Mouse (Mus musculus): ENCODE results near the gene Nceh1.

Gene Nceh1

DNA sequence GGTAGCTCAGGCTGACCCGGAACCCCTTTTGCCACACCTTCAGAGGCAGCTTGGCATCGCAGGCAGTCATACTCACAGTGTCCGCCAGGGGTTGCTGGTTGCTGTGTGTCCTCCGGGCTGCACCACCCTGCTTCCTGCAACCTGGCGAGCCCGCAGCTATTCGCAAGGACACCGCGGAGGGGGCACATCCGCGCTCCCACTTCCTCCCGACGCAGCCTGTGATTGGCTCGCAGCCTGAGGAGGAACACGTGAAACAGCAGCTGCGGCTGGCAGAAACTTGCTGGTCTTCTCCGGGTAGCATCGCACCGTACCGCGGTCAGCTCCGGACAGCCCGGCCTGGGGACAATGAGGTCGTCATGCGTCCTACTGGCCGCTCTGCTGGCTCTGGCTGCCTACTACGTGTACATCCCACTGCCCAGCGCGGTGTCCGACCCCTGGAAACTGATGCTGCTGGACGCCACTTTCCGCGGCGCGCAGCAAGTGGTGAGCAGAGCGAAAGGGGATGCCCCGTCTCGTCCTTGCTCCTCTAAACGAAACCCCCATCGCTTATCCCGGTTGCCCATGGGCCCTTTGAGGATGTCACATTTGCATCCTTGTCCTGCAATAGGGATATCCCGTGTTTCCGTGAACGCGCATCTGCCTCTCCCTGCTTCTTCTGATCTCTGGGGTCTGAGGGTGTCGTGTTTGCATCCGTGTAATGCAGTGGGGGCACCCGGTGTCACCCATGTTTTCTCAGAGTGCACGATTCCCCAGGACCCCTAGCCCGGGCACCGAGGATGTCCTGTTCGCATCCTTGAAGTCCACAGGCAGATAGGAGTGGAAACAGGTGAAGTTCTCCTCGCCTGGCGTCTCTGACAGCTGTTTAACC, at the start of gene Nceh1:
Gene Nceh1, plus strand, starts transcription at position 233 of the 868 bp plus-strand sequence.
- DNase-seq (ENCODE audit: low read depth, low spot score), result peak; percentile 74

DNA sequence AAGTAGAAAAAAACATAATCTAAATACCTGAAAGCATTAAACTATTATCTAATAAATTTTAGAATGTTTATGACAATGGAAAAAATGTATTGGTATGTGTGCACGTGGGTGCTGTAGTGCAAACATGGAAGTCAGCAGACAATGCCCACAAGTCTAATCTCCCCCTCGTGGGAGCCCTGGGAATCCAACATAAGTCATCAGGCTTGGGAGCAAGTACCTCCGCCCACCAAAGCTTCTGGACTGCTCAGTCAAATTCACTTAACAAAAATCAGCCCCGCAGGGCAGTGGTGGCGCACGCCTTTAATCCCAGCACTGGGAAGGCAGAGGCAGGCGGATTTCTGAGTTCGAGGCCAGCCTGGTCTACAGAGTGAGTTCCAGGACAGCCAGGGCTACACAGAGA, 42.7 kb upstream of the Nceh1 start:
- no peak for DNase-seq (ENCODE audit: low read depth, low spot score)

DNA sequence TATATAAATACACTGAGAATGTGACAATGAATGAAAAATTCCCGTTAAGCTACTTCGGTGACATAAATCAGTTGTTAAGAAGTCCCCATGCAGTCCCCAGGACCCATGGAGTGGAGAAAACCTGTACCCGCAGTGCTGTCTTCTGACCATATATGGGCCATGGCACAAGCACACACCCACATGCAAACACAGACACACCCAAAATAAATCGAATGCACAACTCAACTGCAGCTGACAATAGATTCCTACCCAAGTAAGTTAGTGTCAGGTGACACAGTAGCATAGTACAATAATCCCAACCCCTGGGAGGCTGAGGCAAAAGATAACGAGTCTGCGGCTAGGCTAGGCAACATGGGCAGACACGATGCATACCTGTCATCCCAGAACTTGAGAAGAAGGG, 39.2 kb upstream of the Nceh1 start:
- no peak for DNase-seq (ENCODE audit: low read depth, low spot score)

- DNase-seq (ENCODE audit: low read depth, low spot score), result no peak
Measured at GRCm38 (mm10) chr3:27145733-27146132, 37.0 kb upstream of the Nceh1 start.

DNA sequence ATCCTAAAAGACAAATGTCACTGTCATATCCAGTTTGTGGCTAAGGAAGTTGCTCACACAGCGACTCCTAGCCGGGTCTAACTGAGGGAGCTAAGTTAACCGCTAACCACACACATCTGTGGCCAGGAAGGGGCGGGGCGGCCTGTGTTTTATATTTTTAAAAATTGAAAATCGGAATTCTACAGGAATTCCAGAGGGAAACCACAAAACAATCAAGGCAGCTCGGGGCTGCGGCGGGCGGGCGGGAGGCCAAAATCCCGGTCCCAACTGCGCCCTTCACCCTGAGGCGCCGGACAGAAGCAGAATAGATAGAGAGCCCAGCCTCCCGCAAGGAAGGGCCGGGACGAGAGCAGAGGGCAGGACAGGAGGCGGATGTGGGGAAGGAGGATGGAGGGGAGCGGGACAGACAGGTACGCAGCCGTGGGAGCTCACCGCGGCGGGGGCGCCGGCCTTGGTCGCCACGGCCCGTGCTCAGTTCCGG, 29.5 kb upstream of the Nceh1 start:
- DNase-seq (ENCODE audit: low read depth, low spot score), result no peak

GRCm38 (mm10) chr3:27153701-27154209, 29.0 kb upstream of the Nceh1 start, which contains the start of gene Ect2:
Gene Ect2, minus strand, starts transcription at chr3:27153878.
- peak; percentile 97 for DNase-seq (ENCODE audit: low read depth, low spot score)

GRCm38 (mm10) chr3:27154280-27154679, 28.5 kb upstream of the Nceh1 start:
- DNase-seq (ENCODE audit: low read depth, low spot score), result no peak

DNA sequence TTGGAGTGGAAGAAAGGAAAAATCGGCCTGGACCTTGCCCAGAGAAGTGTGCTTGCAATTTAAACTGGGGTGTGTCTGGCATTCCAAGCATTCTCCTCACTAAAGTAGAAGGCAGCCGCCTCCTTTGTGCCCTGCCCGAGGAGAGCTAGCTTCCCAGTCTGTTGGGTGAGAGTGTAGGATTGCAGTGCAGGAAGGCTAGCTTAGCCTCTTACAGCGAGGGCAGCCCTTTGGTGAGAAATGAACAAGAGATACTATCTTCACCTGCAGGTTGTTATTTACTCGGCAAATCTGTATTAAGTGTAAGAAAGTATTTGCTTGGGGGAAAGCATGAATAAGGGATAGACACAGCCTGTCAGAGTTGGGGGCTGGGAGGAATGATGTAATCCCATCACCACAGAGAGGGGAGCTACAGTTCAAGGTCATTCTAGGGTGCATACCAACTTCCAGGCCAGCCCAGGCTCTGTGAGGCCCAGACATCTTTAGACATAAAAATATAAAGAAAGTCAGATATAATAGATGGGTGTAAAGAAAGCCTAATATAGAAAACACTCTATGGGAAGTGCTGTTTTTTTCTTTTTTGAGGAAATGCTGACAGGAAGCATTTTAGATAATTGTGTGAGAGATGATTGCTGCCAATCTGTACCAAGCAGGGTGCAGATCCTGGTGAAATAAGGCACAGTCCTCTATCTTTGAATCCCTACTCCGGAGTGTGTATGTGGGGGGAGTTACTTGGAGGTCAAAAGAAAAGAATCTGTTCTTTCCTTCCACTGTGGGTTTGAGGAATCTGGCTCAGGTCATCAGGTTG, 27.5 kb upstream of the Nceh1 start:
- DNase-seq (ENCODE audit: low read depth, low spot score), result no peak

DNA sequence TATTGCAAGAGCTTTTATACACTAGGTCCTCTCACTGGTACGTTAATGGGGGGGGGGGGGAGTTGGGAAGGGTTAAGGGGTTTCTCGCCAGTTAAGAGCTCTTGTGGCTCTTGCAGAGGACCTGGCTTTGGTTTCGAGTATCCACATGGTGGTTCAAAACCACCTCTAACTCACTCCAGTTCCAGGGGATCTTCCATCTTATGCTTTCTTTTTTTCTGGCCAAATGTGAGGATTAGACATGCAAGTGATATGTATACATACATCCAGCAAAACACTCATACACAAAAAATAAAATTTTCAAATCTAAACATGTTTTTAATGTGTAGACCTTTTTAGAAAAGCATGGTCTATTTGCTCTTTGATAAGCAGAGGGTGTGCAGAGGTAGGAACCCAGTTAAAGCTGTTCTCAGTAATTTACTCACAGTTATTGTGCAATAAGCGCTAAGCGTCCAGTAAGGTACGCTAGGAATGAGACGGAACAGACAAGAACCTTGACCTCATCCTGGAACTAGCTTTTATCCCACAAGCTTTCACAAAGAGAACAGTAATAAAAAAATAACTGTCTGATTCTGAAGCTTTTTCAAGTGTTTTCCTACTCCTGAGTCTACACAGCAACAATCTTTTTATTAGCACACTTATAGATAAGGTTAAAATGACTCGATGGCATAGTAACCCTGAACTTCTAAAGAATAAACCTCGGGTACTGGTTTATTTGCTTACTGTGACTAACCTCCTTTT, 26.7 kb upstream of the Nceh1 start:
- no peak for DNase-seq (ENCODE audit: low read depth, low spot score)

DNA sequence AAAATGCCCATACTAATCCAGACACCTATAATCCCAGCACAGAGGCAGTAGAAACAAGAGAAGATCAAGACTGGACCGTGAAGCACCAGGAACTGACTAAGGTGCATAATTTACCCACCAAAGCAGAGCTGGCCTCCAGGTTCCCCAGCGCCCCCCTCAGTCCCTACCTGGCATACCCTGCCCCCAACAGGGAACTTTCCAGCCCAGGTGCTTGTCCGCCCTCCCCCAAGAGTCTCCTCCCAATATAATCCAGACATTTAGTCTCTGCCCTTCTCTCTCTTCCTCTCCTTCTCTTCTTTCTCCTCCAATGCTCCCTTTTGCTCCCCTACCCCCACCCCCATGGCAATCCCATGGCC, 26.2 kb upstream of the Nceh1 start:
- no peak for DNase-seq (ENCODE audit: low read depth, low spot score)

- no peak for DNase-seq (ENCODE audit: low read depth, low spot score)
Measured at GRCm38 (mm10) chr3:27158910-27159309, 23.9 kb upstream of the Nceh1 start.

DNA sequence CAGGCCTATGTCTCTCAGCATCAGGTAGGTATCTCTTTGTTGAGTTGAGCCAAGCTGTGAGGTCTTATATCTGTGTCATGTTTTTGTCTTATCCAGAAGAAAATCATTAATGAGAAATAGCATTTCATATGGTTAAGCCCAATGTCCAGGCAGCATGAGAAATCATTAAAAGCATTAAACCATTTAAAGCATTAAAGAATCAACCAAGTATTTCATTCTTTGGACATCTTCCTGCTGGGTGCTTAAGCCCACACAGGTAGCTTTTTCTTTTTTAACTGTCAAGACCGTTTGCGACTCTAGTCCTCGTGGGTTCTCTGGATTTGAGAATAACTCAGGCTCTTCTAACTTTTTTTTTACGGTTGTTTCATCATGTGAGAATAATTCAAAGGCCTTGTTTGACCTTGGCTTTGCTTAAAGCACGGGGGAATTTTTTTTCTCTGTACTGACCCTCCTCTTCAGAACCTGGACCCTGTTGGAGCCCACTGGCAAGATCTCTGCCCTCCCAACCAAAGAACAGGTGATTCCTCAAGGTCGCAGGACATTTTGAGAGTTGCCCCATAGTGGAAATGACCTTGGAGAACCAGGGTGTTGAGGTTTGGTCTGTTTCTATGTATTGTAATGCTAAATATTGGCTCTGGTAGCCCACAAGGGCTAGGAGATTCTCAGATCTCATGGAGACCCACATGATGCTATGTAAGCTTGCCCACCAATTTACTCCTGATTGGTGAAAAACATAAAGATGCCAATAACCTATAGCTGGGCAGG, 20.9 kb upstream of the Nceh1 start:
- DNase-seq (ENCODE audit: low read depth, low spot score), result no peak

DNA sequence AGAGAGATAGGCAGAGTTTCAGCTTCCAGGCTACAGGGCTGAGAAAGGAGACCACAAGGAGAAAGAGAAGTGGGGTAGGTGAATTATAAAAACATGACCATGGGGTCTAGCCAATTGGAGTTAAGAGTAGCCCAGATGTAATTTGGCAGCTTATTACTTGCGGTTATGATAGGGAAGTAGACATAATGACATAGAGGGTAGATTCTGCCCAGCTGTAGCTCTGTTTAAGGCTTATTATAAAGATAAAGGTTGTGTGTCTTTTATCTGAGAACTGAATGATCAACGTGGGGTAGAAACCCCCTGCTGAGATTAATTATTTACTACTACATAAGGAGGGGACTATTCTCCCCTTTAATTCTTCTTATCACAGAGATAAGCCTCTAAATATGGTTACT, 20.4 kb upstream of the Nceh1 start:
- DNase-seq (ENCODE audit: low read depth, low spot score), result no peak

GRCm38 (mm10) chr3:27165481-27166065, 17.2 kb upstream of the Nceh1 start:
- DNase-seq (ENCODE audit: low read depth, low spot score), result no peak

GRCm38 (mm10) chr3:27170257-27170656, 12.5 kb upstream of the Nceh1 start:
- no peak for DNase-seq (ENCODE audit: low read depth, low spot score)

DNA sequence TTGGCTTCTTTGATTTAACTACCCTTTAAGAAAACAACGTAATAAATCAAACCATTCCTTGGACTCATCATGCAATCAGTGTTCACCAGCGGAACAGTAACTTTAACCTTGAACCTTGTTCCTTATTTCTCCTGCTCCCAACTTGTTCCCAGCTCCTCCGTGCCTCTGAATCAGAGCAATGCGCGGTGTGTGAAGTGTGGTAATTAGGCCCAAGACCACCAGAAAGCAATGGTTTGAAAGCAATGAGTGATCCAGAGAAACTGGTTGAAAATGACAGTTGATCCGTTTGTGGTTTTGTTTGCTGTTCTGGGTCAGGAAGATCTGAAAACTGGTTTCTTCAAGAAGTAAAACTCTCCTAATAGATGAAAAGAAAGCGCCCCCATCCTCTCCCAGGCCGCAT, 3.1 kb upstream of the Nceh1 start:
- DNase-seq (ENCODE audit: low read depth, low spot score), result no peak

DNA sequence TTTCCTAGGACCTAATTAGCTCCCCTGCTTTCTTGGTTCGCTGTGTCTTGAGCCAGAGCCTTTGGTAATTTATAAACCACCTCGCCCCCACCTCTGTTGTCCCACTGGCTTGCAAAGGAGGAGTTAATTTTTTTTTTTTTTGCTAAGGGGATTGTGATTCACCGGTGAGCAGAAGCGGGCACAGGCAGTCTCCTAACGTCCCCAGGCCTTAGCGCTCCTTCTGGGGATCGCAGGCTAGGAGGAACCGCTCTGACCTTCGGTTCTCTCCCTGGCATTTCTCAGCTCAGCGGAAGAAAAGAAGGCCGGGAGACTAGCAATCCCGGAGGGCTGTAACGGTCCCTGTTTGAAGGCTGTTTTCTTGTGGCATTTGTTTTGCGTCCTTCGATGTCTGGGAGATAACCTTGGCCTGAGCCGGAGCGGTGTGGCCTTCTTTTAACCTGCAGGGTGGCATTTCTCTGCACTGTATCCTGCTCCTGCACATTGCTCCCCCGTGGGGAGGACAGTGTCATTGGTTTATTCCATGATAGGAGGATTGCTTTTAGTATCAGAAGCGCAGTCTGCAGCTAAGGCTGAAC, 923 bp downstream of the Nceh1 start:
- no peak for DNase-seq (ENCODE audit: low read depth, low spot score)

- DNase-seq (ENCODE audit: low read depth, low spot score), result no peak
Measured at GRCm38 (mm10) chr3:27188386-27188785, 5.6 kb downstream of the Nceh1 start.

DNA sequence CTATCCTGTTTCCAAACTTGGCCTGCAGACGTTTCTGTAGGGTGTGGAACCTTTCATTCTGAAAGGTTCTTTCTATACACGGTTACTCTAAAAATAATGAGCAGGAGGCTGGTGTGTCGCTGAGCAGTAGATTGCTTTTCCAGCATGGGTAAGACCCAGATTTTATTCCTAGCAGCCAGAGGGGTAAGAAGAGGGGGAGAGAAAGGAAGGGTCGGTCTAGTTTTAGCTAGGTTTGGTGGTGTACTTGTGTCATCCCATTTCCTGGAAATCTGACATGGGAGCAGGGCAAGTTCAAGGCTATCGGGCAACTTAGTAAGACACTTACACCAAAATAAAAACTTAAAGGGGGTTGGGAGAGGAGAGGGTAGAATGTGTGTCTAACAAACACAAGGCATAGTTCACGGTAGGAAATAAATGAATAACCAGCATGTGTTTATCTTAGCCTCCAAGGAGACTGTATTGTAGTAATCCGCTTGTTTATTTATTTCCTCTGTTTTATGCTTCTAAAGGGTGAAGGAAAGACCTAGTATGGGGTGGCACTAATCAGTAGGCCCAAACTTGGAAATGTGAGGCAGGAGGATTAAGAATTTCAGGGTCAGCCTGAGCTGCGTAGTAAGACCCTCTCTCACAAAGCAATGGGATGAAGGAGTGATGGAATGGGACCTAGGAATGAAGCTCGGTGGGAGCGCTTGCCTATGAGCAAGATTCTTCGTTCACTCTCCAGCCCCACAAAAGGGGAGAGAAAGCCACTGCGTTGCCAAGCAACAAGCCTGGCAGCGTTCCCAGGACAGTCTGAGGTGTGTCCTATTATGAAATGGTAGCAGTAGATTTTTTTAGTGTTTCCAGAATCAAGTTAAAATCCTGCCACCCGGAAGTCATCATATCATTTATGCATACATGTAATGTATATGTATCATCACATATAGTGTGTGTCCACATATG, 6.8 kb downstream of the Nceh1 start:
- DNase-seq (ENCODE audit: low read depth, low spot score), result no peak

Data from retina, adult 2 months (tissue).